Mouse (Mus musculus) A20 (cell line): Measurements from ENCODE around the gene Rhbdf1.

Experiments
- DNase-seq: peaks from one replicate; pipeline ENCODE4 v3.0.0-alpha.2; 2011; ENCODE audit warnings: low read depth, low spot score

Rhbdf1 gene

DNA sequence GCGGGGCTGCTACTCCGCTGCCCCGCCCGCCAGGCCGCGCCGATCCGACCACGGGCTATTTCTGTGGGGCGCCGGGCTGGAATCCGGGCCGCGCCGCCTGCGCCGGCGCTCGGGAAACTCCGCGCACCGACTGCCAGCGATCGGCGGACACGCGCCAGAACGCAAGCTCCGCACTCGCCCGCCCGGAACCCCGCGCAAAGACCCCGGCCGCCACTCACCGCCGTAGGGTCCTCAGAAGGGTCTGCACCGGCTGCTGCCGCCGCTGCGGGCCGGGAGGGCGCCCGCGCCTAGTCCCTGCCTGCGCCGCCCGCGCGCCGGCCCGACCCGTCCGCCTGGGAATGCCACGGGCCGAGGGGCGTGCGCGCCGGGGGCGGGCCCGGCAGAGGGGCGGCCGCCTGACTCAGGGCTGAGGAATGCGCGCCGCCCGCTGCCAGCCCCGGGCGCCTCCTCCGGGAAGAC, at the start of gene Rhbdf1:
TSS of gene Rhbdf1 (minus strand) at position 350 of the 459 bp plus-strand sequence.
- no peak for DNase-seq

GRCm38 (mm10) chr11:32271178-32271577, 49.1 kb upstream of the Rhbdf1 start:
- DNase-seq = peak; percentile 40

GRCm38 (mm10) chr11:32268952-32269351, 46.9 kb upstream of the Rhbdf1 start:
- no peak for DNase-seq

DNA sequence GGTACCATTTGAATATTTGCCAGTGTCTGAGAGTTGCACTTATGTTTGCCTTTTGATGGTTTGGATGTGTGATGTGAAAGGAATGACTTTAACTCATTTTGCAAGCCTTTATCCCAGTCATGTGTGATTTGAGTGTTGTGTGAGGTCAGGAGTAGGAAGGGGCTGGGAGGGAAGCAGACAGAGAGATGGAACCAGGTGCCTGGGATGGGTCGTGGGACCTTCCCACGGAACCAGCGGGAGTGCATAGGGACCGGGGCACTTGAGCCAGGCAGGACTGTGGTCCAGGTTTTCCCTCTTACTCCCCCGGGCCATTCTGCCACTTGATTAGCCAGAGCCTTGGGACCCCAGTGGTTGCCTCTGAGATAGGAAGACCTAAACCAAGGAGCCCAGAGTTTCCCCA, 45.9 kb upstream of the Rhbdf1 start:
- no peak for DNase-seq

DNA sequence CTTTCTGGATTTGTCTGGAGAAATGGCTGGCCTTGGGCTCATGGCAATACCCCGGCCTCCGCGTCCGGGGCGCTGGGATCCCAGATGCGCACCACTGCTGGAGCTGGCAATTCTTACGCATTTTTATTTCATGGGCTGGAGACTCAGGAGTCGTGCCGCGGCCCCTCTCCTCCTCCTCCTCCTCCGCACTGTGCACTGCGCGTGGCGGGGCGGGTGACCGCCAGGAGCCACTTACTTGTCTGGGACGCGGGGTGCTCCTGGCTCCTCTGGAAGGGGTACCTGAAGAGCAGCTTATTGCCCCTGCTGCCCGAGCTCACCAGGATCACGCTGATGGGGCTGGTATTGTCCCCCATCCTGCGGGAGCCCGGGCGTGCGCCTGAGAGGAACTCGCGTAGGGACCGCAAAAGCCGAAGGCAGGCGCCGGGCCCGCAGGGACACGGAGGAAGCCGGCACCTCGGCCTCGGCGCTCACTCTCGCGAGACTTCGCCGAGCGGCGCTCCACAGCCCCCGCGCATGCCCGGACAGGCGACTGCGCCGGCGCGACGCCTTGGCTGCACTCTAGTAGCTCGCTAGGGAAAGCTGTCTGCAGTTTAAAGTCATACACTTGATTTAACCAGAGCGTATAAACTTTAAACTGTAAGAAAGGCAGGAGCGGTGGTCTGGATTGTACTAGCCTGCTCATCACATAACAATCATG, 45.2 kb upstream of the Rhbdf1 start, which contains the start of gene Nprl3:
TSS of gene Nprl3 (minus strand) at position 520 of the 697 bp plus-strand sequence.
- DNase-seq = peak; percentile 96

- DNase-seq = peak; percentile 51
Measured at GRCm38 (mm10) chr11:32266776-32267175, 44.7 kb upstream of the Rhbdf1 start.

- DNase-seq = no peak
Measured at GRCm38 (mm10) chr11:32266194-32266593, 44.1 kb upstream of the Rhbdf1 start.

DNA sequence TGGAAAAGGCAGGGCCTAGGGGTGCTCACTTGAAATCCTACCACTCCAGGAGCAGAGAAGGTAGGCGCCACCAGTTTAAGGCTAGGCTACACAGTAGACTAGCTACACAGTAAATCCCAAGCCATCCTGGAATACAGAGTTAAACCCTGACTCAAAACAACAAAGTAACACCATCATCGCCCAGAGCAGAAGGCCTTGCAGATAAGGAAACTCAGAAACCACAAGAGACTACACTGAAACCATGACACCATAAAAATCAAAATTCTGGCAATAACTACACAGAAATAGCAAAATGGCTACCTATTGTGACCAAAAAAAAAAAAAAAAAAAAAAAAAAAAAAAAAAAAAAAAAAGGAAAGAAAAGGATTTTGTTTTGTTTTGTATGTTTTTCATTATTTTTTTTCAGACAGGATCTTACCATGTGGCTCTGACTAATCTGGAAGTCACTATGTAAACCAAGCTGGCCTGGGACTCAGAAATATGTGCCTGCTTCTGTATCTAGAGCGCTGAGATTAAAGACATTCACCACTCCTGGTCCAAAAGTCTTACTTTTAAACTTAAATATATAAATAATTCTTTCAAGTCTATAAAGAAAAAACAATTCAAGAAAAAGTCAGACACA, 43.1 kb upstream of the Rhbdf1 start:
- DNase-seq = no peak

DNA sequence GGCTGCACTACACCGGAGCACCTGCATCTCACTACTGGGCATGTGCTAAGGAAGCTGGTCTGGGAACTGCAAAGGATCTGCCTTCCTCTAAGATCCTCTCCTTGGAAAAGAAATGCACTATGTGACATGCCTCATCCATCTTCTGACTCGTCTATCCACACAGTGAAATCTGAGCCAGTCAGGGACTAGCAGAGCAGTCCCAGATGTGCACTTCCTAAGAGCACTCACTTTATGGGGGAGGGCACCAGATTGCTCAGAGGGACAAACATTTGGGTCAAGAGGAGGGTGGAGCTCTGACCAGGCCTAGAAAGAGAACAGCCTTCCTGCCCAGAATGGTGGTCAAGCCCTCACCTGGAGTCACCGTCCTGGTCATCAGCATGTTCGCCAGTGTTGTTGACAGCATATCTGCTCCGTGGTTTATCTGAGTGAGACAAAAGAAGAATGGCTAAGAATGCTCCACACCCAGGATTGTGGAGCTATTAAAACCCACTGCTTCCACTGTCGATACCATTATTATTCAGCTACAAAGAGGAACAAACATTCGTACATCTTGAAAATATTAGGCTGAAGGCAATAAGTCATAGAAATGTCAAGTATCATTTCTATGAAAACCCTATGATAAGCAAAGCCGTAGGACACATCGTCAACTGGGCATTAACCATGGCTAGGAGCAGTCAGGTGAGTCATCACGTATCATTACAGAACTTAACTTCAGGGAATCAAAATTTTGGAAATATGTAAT, 40.7 kb upstream of the Rhbdf1 start:
- DNase-seq = no peak

DNA sequence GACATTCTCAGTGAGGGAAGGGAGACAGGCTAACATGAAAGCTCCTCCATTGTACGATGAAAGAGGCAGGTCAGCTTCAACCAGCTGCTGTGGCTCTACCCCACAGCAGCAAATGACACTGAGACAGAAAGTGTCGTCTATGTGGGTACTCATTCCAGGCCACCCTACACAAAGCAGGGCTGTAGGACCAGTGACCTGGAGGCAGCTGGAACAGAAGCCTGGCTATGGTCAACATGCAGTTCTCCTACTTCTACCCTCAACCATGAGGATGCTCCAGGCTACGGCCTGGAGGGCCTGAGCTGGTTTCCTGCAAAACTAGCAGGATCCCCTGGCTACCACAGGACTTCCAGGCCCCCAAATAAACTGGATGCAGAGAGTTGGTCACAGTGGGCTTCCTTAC, 34.5 kb upstream of the Rhbdf1 start:
- no peak for DNase-seq

DNA sequence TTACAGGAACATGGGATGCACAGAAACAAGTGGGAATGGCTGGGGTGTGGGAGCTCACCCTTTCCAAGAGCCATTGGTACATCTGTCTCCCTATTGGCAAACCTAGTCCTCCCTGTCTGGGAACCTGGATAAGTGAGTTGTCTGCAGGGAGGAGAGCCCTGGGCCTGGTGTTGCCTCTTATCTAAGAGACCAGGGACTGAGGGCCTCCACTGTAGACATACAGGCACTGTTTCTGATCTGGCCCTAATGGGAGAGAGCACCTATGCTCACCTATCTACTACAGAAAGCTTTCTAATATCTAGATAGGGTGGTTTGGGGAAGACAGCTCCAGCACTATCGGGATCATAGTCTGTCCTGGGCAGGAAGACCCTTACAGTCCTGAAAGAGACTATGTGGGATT, 34.0 kb upstream of the Rhbdf1 start:
- no peak for DNase-seq

GRCm38 (mm10) chr11:32253121-32253520, 31.0 kb upstream of the Rhbdf1 start:
- DNase-seq = no peak

DNA sequence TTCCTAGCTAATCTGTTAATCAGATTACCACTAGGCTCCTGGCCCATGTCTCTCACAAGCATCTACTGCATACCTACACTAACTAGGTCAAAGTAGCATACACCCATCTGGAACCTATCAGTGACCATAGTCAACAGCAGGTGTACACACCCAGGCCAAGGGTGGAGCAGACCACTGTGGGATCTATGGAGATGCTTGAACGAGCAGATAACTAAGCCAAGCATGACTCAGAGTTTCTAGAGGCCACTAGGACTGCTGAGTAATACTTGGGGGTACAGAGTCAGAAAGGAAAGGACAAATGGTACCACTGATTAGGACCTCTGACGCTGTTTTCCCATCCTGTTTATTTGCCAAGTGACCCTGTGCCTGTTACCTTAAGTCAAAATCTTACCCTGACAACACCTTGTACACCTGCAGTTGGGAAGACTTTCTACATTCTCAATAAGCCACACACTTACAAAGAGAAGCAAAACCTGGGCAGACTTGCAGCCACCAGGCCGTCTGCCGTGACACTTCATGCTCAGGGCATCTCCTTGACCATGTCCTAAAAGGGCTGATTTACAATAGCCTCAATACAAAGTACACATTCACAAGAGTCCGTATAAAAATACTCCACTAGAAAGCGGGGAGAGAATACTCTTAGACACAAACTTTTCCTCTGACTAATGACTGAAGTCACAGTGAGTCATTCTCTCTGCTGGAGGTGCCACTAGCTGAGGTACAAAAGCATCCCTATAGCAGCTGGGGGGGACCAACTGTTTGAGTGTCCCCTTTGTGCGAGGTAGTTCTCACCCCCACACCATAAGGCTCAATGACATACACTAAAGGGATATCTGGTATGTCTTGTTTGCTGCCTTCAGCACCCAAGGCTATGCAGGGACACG, 29.0 kb upstream of the Rhbdf1 start:
- DNase-seq = no peak

DNA sequence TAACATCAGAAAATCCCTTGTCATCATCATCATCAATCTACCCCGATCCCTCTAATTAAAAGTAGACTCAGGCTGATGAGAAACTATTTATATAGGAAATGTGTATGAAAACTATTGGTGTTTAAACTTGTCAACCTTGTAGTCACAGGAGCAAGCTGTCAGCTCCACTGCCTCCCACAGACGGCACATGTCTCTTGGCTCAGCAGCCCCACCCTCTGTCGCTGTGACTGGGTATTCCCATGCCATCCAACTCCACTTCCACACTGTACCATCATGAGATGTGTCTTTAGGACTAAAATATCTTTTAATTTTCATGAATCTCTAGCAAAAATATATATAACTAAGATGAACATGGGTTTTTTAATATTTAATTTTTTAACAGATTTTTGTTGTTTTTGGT, 26.2 kb upstream of the Rhbdf1 start:
- no peak for DNase-seq

DNA sequence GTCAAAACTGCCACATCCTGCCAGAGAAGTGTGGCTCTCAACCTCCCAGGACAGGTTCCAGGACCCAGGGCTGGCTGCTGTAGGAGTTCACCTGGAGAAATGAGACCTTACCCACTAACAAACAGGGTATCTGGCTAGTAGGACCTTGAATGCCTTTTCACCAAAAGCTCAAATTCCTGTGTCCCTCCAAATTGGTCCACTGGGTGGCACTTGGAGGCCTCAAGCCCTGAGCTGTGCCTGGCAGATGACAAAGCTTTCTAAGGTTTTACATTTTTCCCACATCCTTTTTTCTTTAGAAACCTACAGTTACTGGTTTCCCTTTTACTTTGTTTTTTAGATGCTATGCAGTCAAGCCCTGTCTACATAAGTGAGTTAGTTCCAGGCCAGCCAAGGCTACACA, 25.0 kb upstream of the Rhbdf1 start:
- DNase-seq = peak; percentile 34

- DNase-seq = no peak
Measured at GRCm38 (mm10) chr11:32245614-32246013, 23.5 kb upstream of the Rhbdf1 start.

- DNase-seq = peak; percentile 57
Measured at GRCm38 (mm10) chr11:32244617-32245016, 22.5 kb upstream of the Rhbdf1 start.

DNA sequence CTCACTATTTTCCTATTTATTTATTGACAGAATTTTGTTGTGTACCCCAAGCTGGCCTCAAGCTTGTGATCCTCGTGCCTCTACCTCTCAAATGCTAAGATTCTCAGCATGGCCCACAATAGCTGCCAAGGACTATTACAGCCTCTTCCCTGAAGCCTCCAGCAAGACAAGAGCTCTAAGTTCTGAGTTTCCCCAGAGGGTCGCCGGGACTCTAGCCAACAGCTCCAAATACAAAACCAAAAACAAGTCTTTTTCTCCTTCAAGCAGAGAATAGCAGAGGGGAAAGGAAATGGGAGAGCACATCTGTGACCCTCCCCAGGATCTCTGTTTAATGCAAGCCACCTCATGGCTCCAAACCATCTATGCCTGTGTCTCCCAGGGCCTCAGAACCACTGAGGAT, 22.0 kb upstream of the Rhbdf1 start:
- no peak for DNase-seq

- no peak for DNase-seq
Measured at GRCm38 (mm10) chr11:32243205-32243955, 21.3 kb upstream of the Rhbdf1 start.

- no peak for DNase-seq
Measured at GRCm38 (mm10) chr11:32242209-32242608, 20.1 kb upstream of the Rhbdf1 start.

GRCm38 (mm10) chr11:32241391-32241790, 19.3 kb upstream of the Rhbdf1 start:
- DNase-seq = no peak
